Mouse (Mus musculus): ENCODE data around the gene Slc7a15. TPM values are rescaled to one million over a fixed set of nuclear protein-coding genes. Genes with fewer than 3 reads are reported as not detected.
A peak's percentile ranks its signal among the peaks of the same experiment; 100 is the strongest.
"Not testable (repeated sequence)": the region's sequence is repeated elsewhere in the genome, so short reads cannot be mapped to it uniquely, and the experiment has no call there.

Slc7a15 gene
- polyA plus RNA-seq, 1 experiment from 2014 or later, result not detected

- not testable (repeated sequence) for H3K9me3 ChIP-seq (replicated peaks; ENCODE audit: control insufficient read depth, low read length); H3K9ac ChIP-seq (ENCODE audit: low read depth, low read length); H3K36me3 ChIP-seq (ENCODE audit: control insufficient read depth, insufficient read depth, low read length); H3K4me1 ChIP-seq (ENCODE audit: control insufficient read depth, insufficient read depth, low read length); H3K4me2 ChIP-seq; H3K27ac ChIP-seq (ENCODE audit: low read depth, low read length); H3K27me3 ChIP-seq (ENCODE audit: control insufficient read depth, insufficient read depth, low read length); H3K4me3 ChIP-seq (ENCODE audit: low read depth, low read length); ATAC-seq (replicated peaks; ENCODE audit: insufficient number of reproducible peaks, low FRiP score, low TSS enrichment)
- 92% methylated on average over 2 of the region's 2 CpGs for WGBS (ENCODE audit: insufficient replicate concordance)
Measured at GRCm38 (mm10) chr12:8591326-8591725, 7.5 kb downstream of the Slc7a15 start.

- H3K9ac ChIP-seq (ENCODE audit: low read depth, low read length), result no peak overlapping the region
- no peaks in the 10 kb centered on the region for H3K4me1 ChIP-seq (ENCODE audit: control insufficient read depth, insufficient read depth, low read length)
- H3K27me3 ChIP-seq (ENCODE audit: control insufficient read depth, insufficient read depth, low read length), result no peaks in the 10 kb centered on the region
- no peak overlapping the region for H3K27ac ChIP-seq (ENCODE audit: low read depth, low read length)
- no peak overlapping the region for H3K4me3 ChIP-seq (ENCODE audit: low read depth, low read length)
- WGBS (ENCODE audit: insufficient replicate concordance), result 80% methylated on average over 11 of the region's 11 CpGs
- no peaks in the 10 kb centered on the region for H3K36me3 ChIP-seq (ENCODE audit: control insufficient read depth, insufficient read depth, low read length)
- H3K4me2 ChIP-seq, result no peak overlapping the region
- no peak for ATAC-seq (replicated peaks; ENCODE audit: insufficient number of reproducible peaks, low FRiP score, low TSS enrichment)
- H3K9me3 ChIP-seq (replicated peaks; ENCODE audit: control insufficient read depth, low read length), result no peaks in the 10 kb centered on the region
Measured at GRCm38 (mm10) chr12:8573405-8573804, 25.5 kb downstream of the Slc7a15 start.

- not testable (repeated sequence) for H3K4me1 ChIP-seq (ENCODE audit: control insufficient read depth, insufficient read depth, low read length); H3K4me3 ChIP-seq (ENCODE audit: low read depth, low read length); H3K27ac ChIP-seq (ENCODE audit: low read depth, low read length); ATAC-seq (replicated peaks; ENCODE audit: insufficient number of reproducible peaks, low FRiP score, low TSS enrichment); H3K27me3 ChIP-seq (ENCODE audit: control insufficient read depth, insufficient read depth, low read length); H3K36me3 ChIP-seq (ENCODE audit: control insufficient read depth, insufficient read depth, low read length); H3K9me3 ChIP-seq (replicated peaks; ENCODE audit: control insufficient read depth, low read length); H3K9ac ChIP-seq (ENCODE audit: low read depth, low read length)
- H3K4me2 ChIP-seq, result peak overlapping the region; percentile 14; the same call in 1 of the 2 replicates
- 32% methylated on average over 12 of the region's 12 CpGs for WGBS (ENCODE audit: insufficient replicate concordance)
Measured at GRCm38 (mm10) chr12:8571903-8572341, 26.9 kb downstream of the Slc7a15 start.

- H3K9me3 ChIP-seq (replicated peaks; ENCODE audit: control insufficient read depth, low read length); H3K9ac ChIP-seq (ENCODE audit: low read depth, low read length); H3K4me1 ChIP-seq (ENCODE audit: control insufficient read depth, insufficient read depth, low read length); H3K27ac ChIP-seq (ENCODE audit: low read depth, low read length); H3K36me3 ChIP-seq (ENCODE audit: control insufficient read depth, insufficient read depth, low read length); H3K4me2 ChIP-seq; H3K4me3 ChIP-seq (ENCODE audit: low read depth, low read length); ATAC-seq (replicated peaks; ENCODE audit: insufficient number of reproducible peaks, low FRiP score, low TSS enrichment); H3K27me3 ChIP-seq (ENCODE audit: control insufficient read depth, insufficient read depth, low read length): not testable (repeated sequence)
- WGBS (ENCODE audit: insufficient replicate concordance), result 71% methylated on average over 2 of the region's 2 CpGs
Measured at GRCm38 (mm10) chr12:8571287-8571902, 27.5 kb downstream of the Slc7a15 start.

GRCm38 (mm10) chr12:8562213-8562612 is 36.7 kb downstream of the Slc7a15 start:
- not testable (repeated sequence) for ATAC-seq (replicated peaks; ENCODE audit: insufficient number of reproducible peaks, low FRiP score, low TSS enrichment)

GRCm38 (mm10) chr12:8559876-8560275 is 39.0 kb downstream of the Slc7a15 start:
- H3K9ac ChIP-seq (ENCODE audit: low read depth, low read length); H3K36me3 ChIP-seq (ENCODE audit: control insufficient read depth, insufficient read depth, low read length); H3K27ac ChIP-seq (ENCODE audit: low read depth, low read length); H3K4me3 ChIP-seq (ENCODE audit: low read depth, low read length); H3K4me1 ChIP-seq (ENCODE audit: control insufficient read depth, insufficient read depth, low read length); H3K27me3 ChIP-seq (ENCODE audit: control insufficient read depth, insufficient read depth, low read length); H3K9me3 ChIP-seq (replicated peaks; ENCODE audit: control insufficient read depth, low read length); H3K4me2 ChIP-seq; ATAC-seq (replicated peaks; ENCODE audit: insufficient number of reproducible peaks, low FRiP score, low TSS enrichment): not testable (repeated sequence)
- 62% methylated on average over 3 of the region's 3 CpGs for WGBS (ENCODE audit: insufficient replicate concordance)

More at GRCm38 (mm10) chr12:8562213-8562612, 36.7 kb downstream of the Slc7a15 start:
- H3K9me3 ChIP-seq (replicated peaks; ENCODE audit: control insufficient read depth, low read length); H3K9ac ChIP-seq (ENCODE audit: low read depth, low read length); H3K36me3 ChIP-seq (ENCODE audit: control insufficient read depth, insufficient read depth, low read length); H3K27ac ChIP-seq (ENCODE audit: low read depth, low read length); H3K4me2 ChIP-seq; H3K27me3 ChIP-seq (ENCODE audit: control insufficient read depth, insufficient read depth, low read length); H3K4me3 ChIP-seq (ENCODE audit: low read depth, low read length); H3K4me1 ChIP-seq (ENCODE audit: control insufficient read depth, insufficient read depth, low read length): not testable (repeated sequence)
- 91% methylated on average over 8 of the region's 8 CpGs for WGBS (ENCODE audit: insufficient replicate concordance)

- H3K9ac ChIP-seq (ENCODE audit: low read depth, low read length), result no peak overlapping the region
- H3K36me3 ChIP-seq (ENCODE audit: control insufficient read depth, insufficient read depth, low read length), result no peaks in the 10 kb centered on the region
- H3K27ac ChIP-seq (ENCODE audit: low read depth, low read length), result no peak overlapping the region
- no peak overlapping the region for H3K4me2 ChIP-seq
- H3K4me1 ChIP-seq (ENCODE audit: control insufficient read depth, insufficient read depth, low read length), result no peaks in the 10 kb centered on the region
- no peaks in the 10 kb centered on the region for H3K9me3 ChIP-seq (replicated peaks; ENCODE audit: control insufficient read depth, low read length)
- H3K27me3 ChIP-seq (ENCODE audit: control insufficient read depth, insufficient read depth, low read length), result no peaks in the 10 kb centered on the region
- H3K4me3 ChIP-seq (ENCODE audit: low read depth, low read length), result no peak overlapping the region
- ATAC-seq (replicated peaks; ENCODE audit: insufficient number of reproducible peaks, low FRiP score, low TSS enrichment), result no peak
Measured at GRCm38 (mm10) chr12:8556189-8556588, 42.7 kb downstream of the Slc7a15 start.

GRCm38 (mm10) chr12:8555419-8555818 is 43.4 kb downstream of the Slc7a15 start:
- ATAC-seq (replicated peaks; ENCODE audit: insufficient number of reproducible peaks, low FRiP score, low TSS enrichment), result no peak
- no peak overlapping the region for H3K4me2 ChIP-seq
- H3K4me3 ChIP-seq (ENCODE audit: low read depth, low read length), result no peak overlapping the region
- no peaks in the 10 kb centered on the region for H3K4me1 ChIP-seq (ENCODE audit: control insufficient read depth, insufficient read depth, low read length)
- H3K9ac ChIP-seq (ENCODE audit: low read depth, low read length), result no peak overlapping the region
- H3K27me3 ChIP-seq (ENCODE audit: control insufficient read depth, insufficient read depth, low read length), result no peaks in the 10 kb centered on the region
- no peak overlapping the region for H3K27ac ChIP-seq (ENCODE audit: low read depth, low read length)
- no peaks in the 10 kb centered on the region for H3K36me3 ChIP-seq (ENCODE audit: control insufficient read depth, insufficient read depth, low read length)
- no peaks in the 10 kb centered on the region for H3K9me3 ChIP-seq (replicated peaks; ENCODE audit: control insufficient read depth, low read length)

GRCm38 (mm10) chr12:8547357-8547756 is 51.5 kb downstream of the Slc7a15 start:
- Histone ChIP-seq H3K27me3 (ENCODE audit: control insufficient read depth, insufficient read depth, low read length) (no peaks in the 10 kb centered on the region), H3K4me1 (ENCODE audit: control insufficient read depth, insufficient read depth, low read length) (no peaks in the 10 kb centered on the region), H3K36me3 (ENCODE audit: control insufficient read depth, insufficient read depth, low read length) (no peaks in the 10 kb centered on the region), H3K9ac (ENCODE audit: low read depth, low read length) (no peak overlapping the region), H3K4me2 (no peak overlapping the region), H3K4me3 (ENCODE audit: low read depth, low read length) (no peak overlapping the region), H3K27ac (ENCODE audit: low read depth, low read length) (no peak overlapping the region), H3K9me3 (replicated peaks; ENCODE audit: control insufficient read depth, low read length) (no peaks in the 10 kb centered on the region)
- 0 out of 2 replicates have a peak, but pooled peaks have one; percentile 26 for ATAC-seq (replicated peaks; ENCODE audit: insufficient number of reproducible peaks, low FRiP score, low TSS enrichment)
- WGBS (ENCODE audit: insufficient replicate concordance), result 13% methylated on average over 11 of the region's 11 CpGs
